Mouse (Mus musculus) MEL (cell line): ENCODE results near the gene Men1. TPM values are rescaled to one million over a fixed set of nuclear protein-coding genes. Genes with fewer than 3 reads are reported as not detected.

ENCODE experiments used
- DNase-seq: peaks from one replicate; pipeline ENCODE4 v3.0.0; 2011; ENCODE audit warnings: low read depth, low spot score
- H3K27ac ChIP-seq: 2 replicates; pipeline ENCODE4 v1.5.1; 2012; ENCODE audit warnings: low read depth, mild to moderate bottlenecking, control low read depth, low read length, moderate library complexity; ENCODE audit not compliant: control insufficient read depth
- H3K27me3 ChIP-seq, 2 experiments: fragments of 150-350 bp in 1 of 2; sonication (generic) in 1 of 2; 2 replicates each; pipeline ENCODE4 v1.6.1; 2012; ENCODE audit warnings: low read length in 2 of 2, mild to moderate bottlenecking in 2 of 2, improper control_type of control experiment in 1 of 2, moderate library complexity in 1 of 2; ENCODE audit not compliant: insufficient read depth in 2 of 2, control insufficient read depth in 1 of 2
- H3K36me3 ChIP-seq, 2 experiments: 2 replicates each; pipeline ENCODE4 v1.6.1; 2012 to 2014; ENCODE audit warnings: low read length in 2 of 2, improper control_type of control experiment in 1 of 2, inconsistent platforms in 1 of 2, mild to moderate bottlenecking in 1 of 2; ENCODE audit not compliant: insufficient read depth in 2 of 2, control insufficient read depth in 1 of 2
- H3K4me1 ChIP-seq, 2 experiments: fragments of 150-350 bp in 1 of 2; sonication (generic) in 1 of 2; 2 replicates each; pipeline ENCODE4 v1.6.1; 2012; ENCODE audit warnings: low read length in 2 of 2, improper control_type of control experiment in 1 of 2, mild to moderate bottlenecking in 1 of 2; ENCODE audit not compliant: insufficient read depth in 2 of 2, control insufficient read depth in 1 of 2
- H3K4me3 ChIP-seq, 2 experiments: fragments of 150-350 bp in 1 of 2; sonication (generic) in 1 of 2; 2 replicates each; pipeline ENCODE4 v1.5.1; 2012; ENCODE audit warnings: low read depth in 2 of 2, low read length in 2 of 2, mild to moderate bottlenecking in 2 of 2, moderate library complexity in 2 of 2, control low read depth in 1 of 2, improper control_type of control experiment in 1 of 2; ENCODE audit not compliant: control insufficient read depth in 1 of 2, insufficient read depth in 1 of 2
- H3K79me2 ChIP-seq: 2 replicates; pipeline ENCODE4 v1.6.1; 2012; ENCODE audit warnings: mild to moderate bottlenecking, low read length, moderate library complexity; ENCODE audit not compliant: control insufficient read depth, poor library complexity, insufficient read depth
- H3K9ac ChIP-seq: 2 replicates; pipeline ENCODE4 v1.6.1; 2012; ENCODE audit warnings: low read depth, mild to moderate bottlenecking, control low read depth, low read length, moderate library complexity; ENCODE audit not compliant: control insufficient read depth, poor library complexity, severe bottlenecking
- H3K9me3 ChIP-seq: fragments of 150-350 bp; sonication (generic); replicated peaks from 2 replicates; pipeline ENCODE4 v1.6.1; 2012; ENCODE audit warnings: mild to moderate bottlenecking, low read length, improper control_type of control experiment, moderate library complexity; ENCODE audit not compliant: insufficient read depth
- BHLHE40 ChIP-seq: IDR thresholded peaks from 2 replicates; pipeline ENCODE4 v1.6.1; 2012; ENCODE audit warnings: low read depth, mild to moderate bottlenecking, inconsistent platforms, low read length, improper control_type of control experiment, borderline replicate concordance
- CHD1 ChIP-seq: IDR thresholded peaks from 2 replicates; pipeline ENCODE4 v1.6.1; 2012; ENCODE audit warnings: low read depth, mild to moderate bottlenecking, inconsistent platforms, low read length, improper control_type of control experiment
- CTCF ChIP-seq, 3 experiments: IDR thresholded peaks in 2 of 3; conservative IDR thresholded peaks in 1 of 3; 2 replicates each; pipeline ENCODE4 v1.5.1; 2011 to 2012; ENCODE audit warnings: low read length in 3 of 3, low read depth in 2 of 3, mild to moderate bottlenecking in 2 of 3, improper control_type of control experiment in 1 of 3, inconsistent platforms in 1 of 3, mixed read lengths in 1 of 3, moderate library complexity in 1 of 3; ENCODE audit not compliant: control insufficient read depth in 1 of 3, insufficient read depth in 1 of 3, poor library complexity in 1 of 3, severe bottlenecking in 1 of 3
- ELF1 ChIP-seq: IDR thresholded peaks from 2 replicates; pipeline ENCODE4 v1.6.1; 2014; ENCODE audit warnings: low read depth, mild to moderate bottlenecking, inconsistent platforms, low read length, improper control_type of control experiment, moderate library complexity
- EP300 ChIP-seq, 2 experiments: IDR thresholded peaks; 2 replicates each; pipeline ENCODE4 v1.6.1; 2011; ENCODE audit warnings: improper control_type of control experiment in 2 of 2, low read length in 2 of 2, low read depth in 1 of 2, mild to moderate bottlenecking in 1 of 2
- ETS1 ChIP-seq: IDR thresholded peaks from 2 replicates; pipeline ENCODE4 v1.6.1; 2012; ENCODE audit warnings: low read depth, mild to moderate bottlenecking, inconsistent platforms, low read length, improper control_type of control experiment, moderate library complexity
- GABPA ChIP-seq: IDR thresholded peaks from 2 replicates; pipeline ENCODE4 v1.6.1; 2012; ENCODE audit warnings: low read depth, mild to moderate bottlenecking, inconsistent platforms, low read length, improper control_type of control experiment, moderate library complexity
- GATA1 ChIP-seq: IDR thresholded peaks from 2 replicates; pipeline ENCODE4 v1.6.1; 2011; ENCODE audit warnings: low read depth, low read length, improper control_type of control experiment
- KAT2A ChIP-seq: conservative IDR thresholded peaks from 2 replicates; pipeline ENCODE4 v1.6.1; 2012; ENCODE audit warnings: low read depth, low read length, improper control_type of control experiment, inconsistent platforms
- MAFK ChIP-seq: IDR thresholded peaks from 2 replicates; pipeline ENCODE4 v1.6.1; 2011; ENCODE audit warnings: low read depth, mild to moderate bottlenecking, low read length, improper control_type of control experiment, borderline replicate concordance
- MAX ChIP-seq: IDR thresholded peaks from 2 replicates; pipeline ENCODE4 v1.6.1; 2011; ENCODE audit warnings: low read length, improper control_type of control experiment
- MEF2A ChIP-seq: IDR thresholded peaks from 2 replicates; pipeline ENCODE4 v1.6.1; 2014; ENCODE audit warnings: low read depth, mild to moderate bottlenecking, inconsistent platforms, low read length, improper control_type of control experiment; ENCODE audit not compliant: poor library complexity, insufficient replicate concordance, severe bottlenecking; ENCODE audit errors: extremely low read depth
- MYC ChIP-seq: IDR thresholded peaks from 2 replicates; pipeline ENCODE4 v1.6.1; 2011; ENCODE audit warnings: low read depth, mild to moderate bottlenecking, low read length, improper control_type of control experiment, moderate library complexity
- NELFE ChIP-seq: IDR thresholded peaks from 2 replicates; pipeline ENCODE4 v1.6.1; 2011; ENCODE audit warnings: low read depth, low read length, improper control_type of control experiment
- POLR2A ChIP-seq, 2 experiments: IDR thresholded peaks; 2 replicates each; pipeline ENCODE4 v1.6.1; 2011 to 2012; ENCODE audit warnings: low read length in 2 of 2, mild to moderate bottlenecking in 2 of 2, control low read depth in 1 of 2, improper control_type of control experiment in 1 of 2, low read depth in 1 of 2, moderate library complexity in 1 of 2; ENCODE audit not compliant: control insufficient read depth in 1 of 2, insufficient read depth in 1 of 2, poor library complexity in 1 of 2
- POLR2AphosphoS2 ChIP-seq: IDR thresholded peaks from 2 replicates; pipeline ENCODE4 v1.6.1; 2011; ENCODE audit warnings: low read length, improper control_type of control experiment
- POLR2AphosphoS5 ChIP-seq: IDR thresholded peaks from 2 replicates; pipeline ENCODE4 v1.6.1; 2012; ENCODE audit warnings: low read depth, borderline replicate concordance, mild to moderate bottlenecking, inconsistent platforms, low read length, moderate library complexity, mixed read lengths
- SIN3A ChIP-seq: IDR thresholded peaks from 2 replicates; pipeline ENCODE4 v1.6.1; 2012; ENCODE audit warnings: low read length, improper control_type of control experiment, inconsistent platforms
- TAL1 ChIP-seq: IDR thresholded peaks from 2 replicates; pipeline ENCODE4 v1.6.1; 2012; ENCODE audit warnings: mild to moderate bottlenecking, inconsistent platforms, low read length, moderate library complexity, mixed read lengths
- TCF12 ChIP-seq: IDR thresholded peaks from 2 replicates; pipeline ENCODE4 v1.6.1; 2014; ENCODE audit warnings: low read depth, mild to moderate bottlenecking, inconsistent platforms, low read length, improper control_type of control experiment, moderate library complexity
- USF1 ChIP-seq: IDR thresholded peaks from 2 replicates; pipeline ENCODE4 v1.6.1; 2014; ENCODE audit warnings: low read depth, mild to moderate bottlenecking, inconsistent platforms, low read length, improper control_type of control experiment, moderate library complexity
- ZKSCAN1 ChIP-seq: IDR thresholded peaks from 2 replicates; pipeline ENCODE4 v1.6.1; 2012; ENCODE audit warnings: low read depth, mild to moderate bottlenecking, inconsistent platforms, low read length, improper control_type of control experiment, moderate library complexity
- ZMIZ1 ChIP-seq: IDR thresholded peaks from 2 replicates; pipeline ENCODE4 v1.6.1; 2012; ENCODE audit warnings: low read depth, mild to moderate bottlenecking, inconsistent platforms, low read length, improper control_type of control experiment, moderate library complexity
- ZNF384 ChIP-seq: IDR thresholded peaks from 2 replicates; pipeline ENCODE4 v1.6.1; 2012; ENCODE audit warnings: low read depth, mild to moderate bottlenecking, inconsistent platforms, low read length, improper control_type of control experiment
- polyA plus RNA-seq, 2 experiments: library from polyadenylated mRNA; stranded (reverse) in 1 of 2; unstranded in 1 of 2; fragments of >175 nt in 1 of 2; fragments of >200 nt in 1 of 2; gene quantifications; 2 replicates each; pipeline versions ENCODE4 v1.2.1 to v1.2.4; 2012; ENCODE audit warnings: low replicate concordance in 2 of 2, low read depth in 1 of 2; ENCODE audit not compliant: insufficient read length in 2 of 2, insufficient read depth in 1 of 2, missing spikeins in 1 of 2
- total RNA-seq: library from RNA; depleted of rRNA; stranded (reverse); fragments of 300-350 nt; gene quantifications from 2 replicates; pipeline ENCODE4 v1.2.3, GENCODE M21; 2012

Gene Men1
- total and polyA plus RNA-seq, 3 experiments = 39.4 to 132 TPM; not detected in 1

DNA sequence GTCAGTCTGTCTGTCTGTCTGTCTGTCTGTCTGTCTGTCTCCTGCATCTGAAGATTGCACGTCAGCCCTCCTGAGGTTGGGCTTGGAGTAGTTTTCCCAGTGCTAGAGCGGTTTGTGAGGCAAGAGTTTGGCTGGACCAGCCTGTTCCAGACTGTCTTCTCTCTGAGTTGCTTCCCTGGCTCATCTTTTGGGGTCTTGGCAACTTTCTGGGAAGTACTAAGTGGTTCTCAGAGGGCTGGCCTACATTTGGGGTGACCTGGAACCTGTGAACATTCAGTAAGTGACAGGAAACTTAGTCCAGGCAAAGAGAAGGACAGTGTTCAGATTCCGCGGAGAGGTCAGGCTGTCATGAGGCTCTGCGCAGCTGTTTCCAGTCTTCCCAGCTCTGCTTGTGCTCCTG lies 42.5 kb upstream of the Men1 start:
- Histone ChIP-seq H3K79me2 (no peaks in the 10 kb centered on the region), H3K4me3 (no peak overlapping the region), H3K4me1 (peaks cover 6 to 17% of the 10 kb centered on the region in 2 experiments), H3K27ac (no peak overlapping the region), H3K36me3 (peaks cover 8 to 12% of the 10 kb centered on the region in 2 experiments), H3K9ac (no peak overlapping the region), H3K9me3 (no peaks in the 10 kb centered on the region), H3K27me3 (no peaks in the 10 kb centered on the region)
- TF ChIP-seq POLR2A (IDR thresholded peaks at IDR 0.05; ENCODE audit: control insufficient read depth in 1 of 2, insufficient read depth in 1 of 2, low read depth in 1 of 2, low read length in 2 of 2, poor library complexity in 1 of 2) (no peak), MAFK (no peak), GATA1 (no peak)
- no peak for DNase-seq

GRCm38 (mm10) chr19:6294301-6294700 lies 40.5 kb upstream of the Men1 start:
- DNase-seq = no peak
- H3K9me3 ChIP-seq = no peaks in the 10 kb centered on the region
- peaks cover 8 to 26% of the 10 kb centered on the region in 2 experiments for H3K36me3 ChIP-seq
- TF ChIP-seq MEF2A (no peak), SIN3A (no peak), CTCF (IDR thresholded peaks at IDR 0.05 in 2 of 3, conservative IDR thresholded peaks at IDR 0.05 in 1 of 3; ENCODE audit: control insufficient read depth in 1 of 3, insufficient read depth in 1 of 3, low read depth in 2 of 3, low read length in 3 of 3, poor library complexity in 1 of 3, severe bottlenecking in 1 of 3) (no peak), EP300 (IDR thresholded peaks at IDR 0.05; ENCODE audit: low read depth in 1 of 2, low read length in 2 of 2) (no peak), POLR2AphosphoS5 (no peak)
- TF ChIP-seq, all 39 proteins: peak for 0
- Histone ChIP-seq H3K79me2 (no peaks in the 10 kb centered on the region), H3K4me1 (peaks cover 14 to 32% of the 10 kb centered on the region in 2 experiments), H3K4me3 (no peak overlapping the region), H3K27ac (no peak overlapping the region), H3K9ac (no peak overlapping the region), H3K27me3 (no peaks in the 10 kb centered on the region)

GRCm38 (mm10) chr19:6296551-6297210 lies 38.1 kb upstream of the Men1 start:
- no peak overlapping the region for H3K4me3 ChIP-seq
- peak overlapping the region; percentile 15 for H3K9ac ChIP-seq
- peak; percentile 76 for DNase-seq
- no peaks in the 10 kb centered on the region for H3K9me3 ChIP-seq
- peak overlapping the region; percentile 77 for H3K27ac ChIP-seq
- H3K36me3 ChIP-seq = peaks cover 6 to 46% of the 10 kb centered on the region in 2 experiments
- H3K4me1 ChIP-seq = peaks cover 24 to 54% of the 10 kb centered on the region in 2 experiments
- H3K79me2 ChIP-seq = no peaks in the 10 kb centered on the region
- no peaks in the 10 kb centered on the region for H3K27me3 ChIP-seq
- TF ChIP-seq GABPA = peak; percentile 91
- TF ChIP-seq POLR2A (IDR thresholded peaks at IDR 0.05; ENCODE audit: control insufficient read depth in 1 of 2, insufficient read depth in 1 of 2, low read depth in 1 of 2, low read length in 2 of 2, poor library complexity in 1 of 2) = no peak
- TF ChIP-seq EP300 (IDR thresholded peaks at IDR 0.05; ENCODE audit: low read depth in 1 of 2, low read length in 2 of 2) = 0 out of 4 replicates have a peak, but pooled peaks of 1 of the 2 experiments have one; percentile 13
- no peak for TF ChIP-seq TCF12
- TF ChIP-seq MAX = no peak
- no peak for TF ChIP-seq CHD1
- TF ChIP-seq NELFE = no peak
- no peak for TF ChIP-seq GATA1
- no peak for TF ChIP-seq ZKSCAN1
- TF ChIP-seq ELF1 = no peak
- TF ChIP-seq ETS1 = peak; percentile 58
- TF ChIP-seq MAFK = peak; percentile 73
- TF ChIP-seq ZMIZ1 = no peak
- no peak for TF ChIP-seq KAT2A
- no peak for TF ChIP-seq ZNF384
- TF ChIP-seq TAL1 = no peak
- TF ChIP-seq POLR2AphosphoS2 = no peak
- no peak for TF ChIP-seq USF1
- TF ChIP-seq BHLHE40 = no peak
- TF ChIP-seq MYC = no peak
- no peak for TF ChIP-seq POLR2AphosphoS5
- no peak for TF ChIP-seq SIN3A
